8 mouse cellular contexts compared by ENCODE assay signal in genomic region chr12:108835208-108835839, GRCm38 (mm10). TPM values are rescaled to one million over a fixed set of nuclear protein-coding genes. Genes with fewer than 3 reads are reported as not detected.
A peak's percentile ranks its signal among the peaks of the same experiment; 100 is the strongest.
DNase-seq lines count a peak whose midpoint lies in the region; ATAC-seq and TF ChIP-seq lines count a peak whose summit lies in the region.

No protein-coding gene starts in this region.

- H3K27ac ChIP-seq in thymus, adult 2 months (ENCODE audit: control insufficient read depth, insufficient read depth, low read length) = no peak overlapping the region
- H3K27ac ChIP-seq in limb, embryonic 11.5 days (replicated peaks; ENCODE audit: low read depth, low read length) = no peak overlapping the region

- intact Hi-C loops in gastrocnemius, postnatal 36 days (cut with DNase I) = loop anchor here (1.0 kb wide), 1 partner anchor 39 kb away; no protein-coding TSS in a partner anchor

- peak overlapping the region; percentile 98 for H3K4me2 ChIP-seq in limb, embryonic 11.5 days (ENCODE audit: low read depth, severe bottlenecking)

- peak; percentile 50 for DNase-seq in embryo, embryonic 10.5 days (ENCODE audit: low spot score)
- DNase-seq in embryo, embryonic 11 days = no peak
- no peak for DNase-seq in thymus, adult 2 months
- DNase-seq in thymus, postnatal 0 days (ENCODE audit: low spot score) = no peak
- DNase-seq in limb, embryonic 11.5 days (ENCODE audit: low spot score) = no peak
- peak; percentile 70 for DNase-seq in skeletal muscle tissue, adult 2 months (ENCODE audit: low read depth, low spot score)
- DNase-seq in gastrocnemius, postnatal 36 days = no peak
- DNase-seq in ovary, postnatal 36 days (ENCODE audit: low spot score) = no peak

- no peaks in the 10 kb centered on the region for H3K9me3 ChIP-seq in limb, embryonic 11.5 days (ENCODE audit: control insufficient read depth, low read length)

- H3K4me1 ChIP-seq in thymus, adult 2 months (replicated peaks; ENCODE audit: control insufficient read depth, insufficient read depth, low read length) = peaks cover 25% of the 10 kb centered on the region
- peaks cover 15% of the 10 kb centered on the region for H3K4me1 ChIP-seq in limb, embryonic 11.5 days (ENCODE audit: control insufficient read depth, insufficient read depth, low read length)

- peak overlapping the region; percentile 76 for H3K4me3 ChIP-seq in thymus, adult 2 months (ENCODE audit: control insufficient read depth, insufficient read depth, low read length)
- peak overlapping the region; percentile 72 for H3K4me3 ChIP-seq in limb, embryonic 11.5 days (ENCODE audit: low read depth, low read length)

- 0 out of 2 replicates have a peak, but pooled peaks have one; percentile 47 for TF ChIP-seq POLR2A in thymus, adult 2 months (IDR thresholded peaks at IDR 0.05; ENCODE audit: control insufficient read depth, extremely low read depth, insufficient read depth, low read length, poor library complexity)

- WGBS in thymus, adult 2 months = 7% methylated on average over 51 of the region's 51 CpGs
- 1% methylated on average over 51 of the region's 51 CpGs for WGBS in limb, embryonic 11.5 days

- ATAC-seq in limb, embryonic 11.5 days (ENCODE audit: insufficient number of reproducible peaks, low FRiP score, low TSS enrichment, low read depth) = no peak

- no peaks in the 10 kb centered on the region for H3K27me3 ChIP-seq in thymus, adult 2 months (ENCODE audit: control insufficient read depth, insufficient read depth, low read length)
- H3K27me3 ChIP-seq in limb, embryonic 11.5 days (ENCODE audit: control insufficient read depth, insufficient read depth, low read length) = no peaks in the 10 kb centered on the region

- H3K9ac ChIP-seq in limb, embryonic 11.5 days (ENCODE audit: low read length) = peak overlapping the region; percentile 76

- no peaks in the 10 kb centered on the region for H3K36me3 ChIP-seq in thymus, adult 2 months (ENCODE audit: control insufficient read depth, insufficient read depth, low read length)
- peaks cover 2% of the 10 kb centered on the region; the same call in 1 of the 2 replicates for H3K36me3 ChIP-seq in limb, embryonic 11.5 days (ENCODE audit: control insufficient read depth, insufficient read depth, low read length)

- no peak; the same call in 1 of the 2 replicates for TF ChIP-seq CTCF in thymus, adult 2 months (IDR thresholded peaks at IDR 0.05; ENCODE audit: borderline replicate concordance, control insufficient read depth, extremely low read depth, insufficient read depth, low read length, poor library complexity)

RNA-seq across cellular contexts. Expression of gene Slc25a29, which starts 0.4 kb away (rescaled TPM):
- 20.4 and 24.4 TPM in 2 replicates for polyA plus RNA-seq in thymus, adult 2 months (2012; rRNA removed)
- 14.8 and 16.4 TPM in 2 replicates for polyA plus RNA-seq in thymus, postnatal 0 days (2015; fragmentation: Nextera tagmentation; extraction: Ambion mirVana)
- 10.9 and 11.7 TPM in 2 replicates for polyA plus RNA-seq in limb, embryonic 11.5 days (2014; fragmentation: Nextera tagmentation; extraction: Ambion mirVana)
- total RNA-seq in gastrocnemius, postnatal 36 days (2021) = 1 to 10 TPM; 7.3 to 9.2 TPM

RNA-seq across cellular contexts. Expression of gene Slc25a47, which starts 0.5 kb away (rescaled TPM):
- 26.1 and 28.2 TPM in 2 replicates for polyA plus RNA-seq in thymus, adult 2 months (2012; rRNA removed)
- 7.3 and 8.4 TPM in 2 replicates for polyA plus RNA-seq in thymus, postnatal 0 days (2015; fragmentation: Nextera tagmentation; extraction: Ambion mirVana)
- polyA plus RNA-seq in limb, embryonic 11.5 days (2014; fragmentation: Nextera tagmentation; extraction: Ambion mirVana) = 12.6 and 18.2 TPM in 2 replicates
- total RNA-seq in gastrocnemius, postnatal 36 days (2021) = 1 to 10 TPM; 4.9 to 6.8 TPM

RNA-seq across cellular contexts. Expression of gene Yy1, which starts 42.6 kb away (rescaled TPM):
- polyA plus RNA-seq in thymus, adult 2 months (2012; rRNA removed) = 37.8 and 48.3 TPM in 2 replicates
- 20.6 and 27.4 TPM in 2 replicates for polyA plus RNA-seq in thymus, postnatal 0 days (2015; fragmentation: Nextera tagmentation; extraction: Ambion mirVana)
- 20.0 and 21.7 TPM in 2 replicates for polyA plus RNA-seq in limb, embryonic 11.5 days (2014; fragmentation: Nextera tagmentation; extraction: Ambion mirVana)
- total RNA-seq in gastrocnemius, postnatal 36 days (2021) = 10 to 100 TPM; 24.6 to 28.5 TPM

RNA-seq across cellular contexts. Expression of gene Wdr25, which starts 58.1 kb away (rescaled TPM):
- 12.4 and 13.7 TPM in 2 replicates for polyA plus RNA-seq in thymus, adult 2 months (2012; rRNA removed)
- 8.1 and 9.1 TPM in 2 replicates for polyA plus RNA-seq in thymus, postnatal 0 days (2015; fragmentation: Nextera tagmentation; extraction: Ambion mirVana)
- 4.9 and 7.0 TPM in 2 replicates for polyA plus RNA-seq in limb, embryonic 11.5 days (2014; fragmentation: Nextera tagmentation; extraction: Ambion mirVana)
- 1 to 10 TPM; 4.6 to 5.1 TPM for total RNA-seq in gastrocnemius, postnatal 36 days (2021)

RNA-seq across cellular contexts. Expression of gene Wars, which starts 58.6 kb away (rescaled TPM):
- 71.3 and 72.3 TPM in 2 replicates for polyA plus RNA-seq in thymus, adult 2 months (2012; rRNA removed)
- polyA plus RNA-seq in thymus, postnatal 0 days (2015; fragmentation: Nextera tagmentation; extraction: Ambion mirVana) = 59.5 and 64.1 TPM in 2 replicates
- 117 and 123 TPM in 2 replicates for polyA plus RNA-seq in limb, embryonic 11.5 days (2014; fragmentation: Nextera tagmentation; extraction: Ambion mirVana)
- 10 to 100 TPM; 23.8 to 26.2 TPM for total RNA-seq in gastrocnemius, postnatal 36 days (2021)

Comparison
In these comparisons a context has a peak if more than half of its experiments do, and no peak if none do; other contexts are left out.
1. DNase-seq: peak in embryo, embryonic 10.5 days (single experiment) and skeletal muscle tissue, adult 2 months (single experiment); none in embryo, embryonic 11 days (single experiment), thymus, adult 2 months (single experiment), thymus, postnatal 0 days (single experiment), limb, embryonic 11.5 days (single experiment), gastrocnemius, postnatal 36 days (0 of 2) and ovary, postnatal 36 days (single experiment).